8 mouse cellular contexts compared by ENCODE assay signal in the genomic region with DNA sequence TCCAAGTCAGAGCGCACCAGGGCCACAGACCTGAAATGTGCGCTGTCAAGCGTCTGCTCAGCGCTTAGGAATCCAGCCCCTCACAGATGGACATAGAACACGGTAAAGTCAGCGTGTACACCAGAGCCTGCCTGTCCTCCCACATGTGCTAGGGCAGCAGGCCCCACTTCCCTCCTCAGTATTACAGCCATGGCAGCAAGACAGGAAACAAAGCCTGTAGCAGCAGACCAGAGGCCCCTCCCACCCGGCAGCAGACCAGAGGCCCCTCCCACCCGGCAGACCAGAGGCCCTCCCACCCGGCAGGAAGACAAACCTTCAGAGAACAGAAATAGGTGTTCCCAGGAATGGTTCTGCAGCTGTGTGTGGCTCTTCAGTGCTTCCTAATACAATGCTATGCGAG. TPM values are rescaled to one million over a fixed set of nuclear protein-coding genes. Genes with fewer than 3 reads are reported as not detected.
A peak's percentile ranks its signal among the peaks of the same experiment; 100 is the strongest.
DNase-seq lines count a peak whose midpoint lies in the region; ATAC-seq lines count a peak whose summit lies in the region.

No protein-coding gene starts in this region.

- no peaks in the 10 kb centered on the region for H3K27me3 ChIP-seq in midbrain, embryonic 11.5 days (ENCODE audit: control insufficient read depth, insufficient read depth, low read length)
- no peaks in the 10 kb centered on the region for H3K27me3 ChIP-seq in midbrain, embryonic 14.5 days (ENCODE audit: control insufficient read depth, insufficient read depth, low read length)
- no peaks in the 10 kb centered on the region for H3K27me3 ChIP-seq in embryonic facial prominence, embryonic 14.5 days (replicated peaks; ENCODE audit: control insufficient read depth, insufficient read depth, low read length)

- peak overlapping the region; percentile 13; the same call in 1 of the 2 replicates for H3K9ac ChIP-seq in midbrain, embryonic 11.5 days (ENCODE audit: low read length)
- H3K9ac ChIP-seq in midbrain, embryonic 14.5 days (replicated peaks; ENCODE audit: low read length): no peak overlapping the region
- H3K9ac ChIP-seq in embryonic facial prominence, embryonic 14.5 days (ENCODE audit: low read depth, low read length): peak overlapping the region; percentile 23; the same call in 1 of the 2 replicates

- H3K4me2 ChIP-seq in midbrain, embryonic 11.5 days: peak overlapping the region; percentile 13
- no peak overlapping the region; the same call in 1 of the 2 replicates for H3K4me2 ChIP-seq in midbrain, embryonic 14.5 days (ENCODE audit: low read length)
- peak overlapping the region; percentile 18 for H3K4me2 ChIP-seq in embryonic facial prominence, embryonic 14.5 days (ENCODE audit: low read depth, low read length)

- no peaks in the 10 kb centered on the region for H3K9me3 ChIP-seq in midbrain, embryonic 11.5 days (ENCODE audit: control insufficient read depth, low read length)
- H3K9me3 ChIP-seq in midbrain, embryonic 14.5 days (ENCODE audit: control insufficient read depth, low read length): no peaks in the 10 kb centered on the region
- H3K9me3 ChIP-seq in embryonic facial prominence, embryonic 14.5 days (ENCODE audit: control insufficient read depth, low read length): no peaks in the 10 kb centered on the region

- H3K4me1 ChIP-seq in midbrain, embryonic 11.5 days (ENCODE audit: control insufficient read depth, insufficient read depth, low read length): peaks cover 18% of the 10 kb centered on the region
- peaks cover 18% of the 10 kb centered on the region for H3K4me1 ChIP-seq in midbrain, embryonic 14.5 days (ENCODE audit: control insufficient read depth, insufficient read depth, low read length)
- peaks cover 16% of the 10 kb centered on the region for H3K4me1 ChIP-seq in embryonic facial prominence, embryonic 14.5 days (ENCODE audit: control insufficient read depth, insufficient read depth, low read length)

- no peak for DNase-seq in midbrain, embryonic 11.5 days (ENCODE audit: low spot score, missing footprints)
- no peak for DNase-seq in midbrain, embryonic 14.5 days
- peak; percentile 52 for DNase-seq in embryonic facial prominence, embryonic 14.5 days (ENCODE audit: low spot score)
- no peak for DNase-seq in cerebellum, postnatal 4 days (ENCODE audit: low spot score in 2 of 2)
- DNase-seq in right cerebral cortex, adult 2 months (ENCODE audit: low spot score in 2 of 2): no peak
- DNase-seq in urinary bladder, adult 2 months (ENCODE audit: low spot score): no peak

- 53% methylated on average over 10 of the region's 10 CpGs for WGBS in midbrain, embryonic 11.5 days
- WGBS in midbrain, embryonic 14.5 days: 55% methylated on average over 10 of the region's 10 CpGs
- 42% methylated on average over 10 of the region's 10 CpGs for WGBS in embryonic facial prominence, embryonic 14.5 days

- H3K36me3 ChIP-seq in midbrain, embryonic 11.5 days (ENCODE audit: control insufficient read depth, insufficient read depth, low read length): peaks cover 20% of the 10 kb centered on the region
- H3K36me3 ChIP-seq in midbrain, embryonic 14.5 days (ENCODE audit: control insufficient read depth, insufficient read depth, low read length): peaks cover 47% of the 10 kb centered on the region
- H3K36me3 ChIP-seq in embryonic facial prominence, embryonic 14.5 days (ENCODE audit: control insufficient read depth, insufficient read depth, low read length): peaks cover 47% of the 10 kb centered on the region

- no peak overlapping the region for H3K27ac ChIP-seq in midbrain, embryonic 11.5 days (ENCODE audit: low read depth, low read length)
- no peak overlapping the region for H3K27ac ChIP-seq in midbrain, embryonic 14.5 days (replicated peaks; ENCODE audit: low read depth, low read length)
- H3K27ac ChIP-seq in embryonic facial prominence, embryonic 14.5 days (replicated peaks; ENCODE audit: low read depth, low read length): no peak overlapping the region

- no peak for ATAC-seq in midbrain, embryonic 11.5 days (ENCODE audit: low FRiP score)
- ATAC-seq in midbrain, embryonic 14.5 days (ENCODE audit: low FRiP score, low TSS enrichment): no peak
- no peak for ATAC-seq in embryonic facial prominence, embryonic 14.5 days (ENCODE audit: low read depth)
- peak; percentile 85 for ATAC-seq in inflammation-experienced regulatory T-cells, adult 6 months
- peak; percentile 91 for ATAC-seq in megakaryocyte, adult 5-6 weeks (ENCODE audit: poor library complexity, severe bottlenecking)

- H3K4me3 ChIP-seq in midbrain, embryonic 11.5 days (ENCODE audit: low read depth, low read length): no peak overlapping the region
- no peak overlapping the region for H3K4me3 ChIP-seq in midbrain, embryonic 14.5 days (replicated peaks; ENCODE audit: low read depth, low read length)
- 0 out of 2 replicates have a peak overlapping the region, but pooled peaks have one; percentile 7 for H3K4me3 ChIP-seq in embryonic facial prominence, embryonic 14.5 days (ENCODE audit: low read depth, low read length)

RNA-seq across cellular contexts. Expression of gene Cdc37, which starts 3.1 kb away (rescaled TPM):
- 297 and 318 TPM in 2 replicates for polyA plus RNA-seq in midbrain, embryonic 11.5 days (2014; fragmentation: Nextera tagmentation; extraction: Ambion mirVana)
- polyA plus RNA-seq in midbrain, embryonic 14.5 days (2014; fragmentation: Nextera tagmentation; extraction: Ambion mirVana): 213 and 223 TPM in 2 replicates
- 259 and 298 TPM in 2 replicates for polyA plus RNA-seq in embryonic facial prominence, embryonic 14.5 days (2014; fragmentation: Nextera tagmentation; extraction: Ambion mirVana)
- polyA plus RNA-seq in inflammation-experienced regulatory T-cells, adult 6 months (2017; shearing (Covaris generic)): 10 to 100 TPM; 84.2 to 97.0 (median 95.3) TPM
- 39.6 and 49.0 TPM in 2 replicates for total RNA-seq in megakaryocyte, adult 5-6 weeks (2015)
- 149 and 165 TPM in 2 replicates for total RNA-seq in megakaryocyte, adult 5-6 weeks (2017)
- 198 and 211 TPM in 2 replicates for polyA plus RNA-seq in urinary bladder, adult 2 months (2012; rRNA removed)

RNA-seq across cellular contexts. Expression of gene Tyk2, which starts 15.7 kb away (rescaled TPM):
- polyA plus RNA-seq in midbrain, embryonic 11.5 days (2014; fragmentation: Nextera tagmentation; extraction: Ambion mirVana): 6.1 and 7.1 TPM in 2 replicates
- polyA plus RNA-seq in midbrain, embryonic 14.5 days (2014; fragmentation: Nextera tagmentation; extraction: Ambion mirVana): 7.4 and 8.5 TPM in 2 replicates
- polyA plus RNA-seq in embryonic facial prominence, embryonic 14.5 days (2014; fragmentation: Nextera tagmentation; extraction: Ambion mirVana): 9.8 and 11.6 TPM in 2 replicates
- 10 to 100 TPM; 36.3 to 61.7 (median 57.7) TPM for polyA plus RNA-seq in inflammation-experienced regulatory T-cells, adult 6 months (2017; shearing (Covaris generic))
- total RNA-seq in megakaryocyte, adult 5-6 weeks (2015): 24.9 and 30.9 TPM in 2 replicates
- 33.5 and 37.0 TPM in 2 replicates for total RNA-seq in megakaryocyte, adult 5-6 weeks (2017)
- polyA plus RNA-seq in urinary bladder, adult 2 months (2012; rRNA removed): 23.9 and 28.5 TPM in 2 replicates

RNA-seq across cellular contexts. Expression of gene Pde4a, which starts 18.8 kb away (rescaled TPM):
- 5.0 and 6.5 TPM in 2 replicates for polyA plus RNA-seq in midbrain, embryonic 11.5 days (2014; fragmentation: Nextera tagmentation; extraction: Ambion mirVana)
- polyA plus RNA-seq in midbrain, embryonic 14.5 days (2014; fragmentation: Nextera tagmentation; extraction: Ambion mirVana): 28.4 and 32.3 TPM in 2 replicates
- polyA plus RNA-seq in embryonic facial prominence, embryonic 14.5 days (2014; fragmentation: Nextera tagmentation; extraction: Ambion mirVana): 6.2 and 6.9 TPM in 2 replicates
- polyA plus RNA-seq in inflammation-experienced regulatory T-cells, adult 6 months (2017; shearing (Covaris generic)): 1 to 10 TPM in 1 of 3 experiments, under 1 TPM in 2; 0.54 to 1.3 (median 0.82) TPM
- 6.8 and 7.3 TPM in 2 replicates for total RNA-seq in megakaryocyte, adult 5-6 weeks (2015)
- 3.0 and 3.9 TPM in 2 replicates for total RNA-seq in megakaryocyte, adult 5-6 weeks (2017)
- 8.3 and 11.6 TPM in 2 replicates for polyA plus RNA-seq in urinary bladder, adult 2 months (2012; rRNA removed)

RNA-seq across cellular contexts. Expression of gene Raver1, which starts 54.9 kb away (rescaled TPM):
- polyA plus RNA-seq in midbrain, embryonic 11.5 days (2014; fragmentation: Nextera tagmentation; extraction: Ambion mirVana): 66.0 and 76.1 TPM in 2 replicates
- 28.3 and 41.0 TPM in 2 replicates for polyA plus RNA-seq in midbrain, embryonic 14.5 days (2014; fragmentation: Nextera tagmentation; extraction: Ambion mirVana)
- polyA plus RNA-seq in embryonic facial prominence, embryonic 14.5 days (2014; fragmentation: Nextera tagmentation; extraction: Ambion mirVana): 64.2 and 71.4 TPM in 2 replicates
- polyA plus RNA-seq in inflammation-experienced regulatory T-cells, adult 6 months (2017; shearing (Covaris generic)): 10 to 100 TPM; 16.6 to 23.9 (median 21.3) TPM
- 36.0 and 43.0 TPM in 2 replicates for total RNA-seq in megakaryocyte, adult 5-6 weeks (2015)
- 17.1 and 22.0 TPM in 2 replicates for total RNA-seq in megakaryocyte, adult 5-6 weeks (2017)
- 24.2 and 33.2 TPM in 2 replicates for polyA plus RNA-seq in urinary bladder, adult 2 months (2012; rRNA removed)

RNA-seq across cellular contexts. Expression of gene Gm38431, which starts 54.9 kb away (rescaled TPM):
- polyA plus RNA-seq in midbrain, embryonic 11.5 days (2014; fragmentation: Nextera tagmentation; extraction: Ambion mirVana): 2.0 and 2.1 TPM in 2 replicates
- 1.9 and 2.0 TPM in 2 replicates for polyA plus RNA-seq in midbrain, embryonic 14.5 days (2014; fragmentation: Nextera tagmentation; extraction: Ambion mirVana)
- polyA plus RNA-seq in embryonic facial prominence, embryonic 14.5 days (2014; fragmentation: Nextera tagmentation; extraction: Ambion mirVana): 1.2 and 1.4 TPM in 2 replicates
- polyA plus RNA-seq in inflammation-experienced regulatory T-cells, adult 6 months (2017; shearing (Covaris generic)): 1 to 10 TPM in 1 of 3 experiments, under 1 TPM in 1, not detected in 1; 0.31 to 8.4 TPM
- total RNA-seq in megakaryocyte, adult 5-6 weeks (2015): 43.4 and 44.9 TPM in 2 replicates
- 3.8 and 5.1 TPM in 2 replicates for total RNA-seq in megakaryocyte, adult 5-6 weeks (2017)
- 1.3 and 1.8 TPM in 2 replicates for polyA plus RNA-seq in urinary bladder, adult 2 months (2012; rRNA removed)

Comparison
In these comparisons a context has a peak if more than half of its experiments do, and no peak if none do; other contexts are left out.
1. ATAC-seq: peak in inflammation-experienced regulatory T-cells, adult 6 months (single experiment) and megakaryocyte, adult 5-6 weeks (single experiment); none in midbrain, embryonic 11.5 days (single experiment), midbrain, embryonic 14.5 days (single experiment) and embryonic facial prominence, embryonic 14.5 days (single experiment).